Mouse (Mus musculus): ENCODE results near the gene Olfr1505. TPM values are rescaled to one million over a fixed set of nuclear protein-coding genes. Genes with fewer than 3 reads are reported as not detected.

The Olfr1505 gene
- polyA plus RNA-seq (2015; fragmentation: Nextera tagmentation; extraction: Ambion mirVana): not detected in 2 replicates

- 72% methylated on average over 2 of the region's 2 CpGs for WGBS
- no peak within 1 kb of the TSS for H3K4me3 ChIP-seq (ENCODE audit: low read length)
- no peaks in the 10 kb centered on the region for H3K9me3 ChIP-seq (ENCODE audit: control insufficient read depth, low read length)
- no peaks in the 10 kb centered on the region for H3K36me3 ChIP-seq (ENCODE audit: control insufficient read depth, insufficient read depth, low read length)
- H3K4me1 ChIP-seq (ENCODE audit: control insufficient read depth, insufficient read depth, low read length): no peaks in the 10 kb centered on the region
- H3K9ac ChIP-seq (ENCODE audit: low read depth, low read length): no peak within 1 kb of the TSS
- no peak for ATAC-seq
- H3K27ac ChIP-seq (ENCODE audit: low read length): no peak within 1 kb of the TSS
- no peaks in the 10 kb centered on the region for H3K27me3 ChIP-seq (replicated peaks; ENCODE audit: control insufficient read depth, insufficient read depth, low read length)
- H3K4me2 ChIP-seq (ENCODE audit: low read depth, low read length): no peak within 1 kb of the TSS
These were observed at the start of gene Olfr1505 for GRCm38 (mm10) chr19:13913230-13913629. Gene Olfr1505 (plus strand): TSS chr19:13913530.

GRCm38 (mm10) chr19:13897828-13898227 lies 15.5 kb upstream of the Olfr1505 start, which contains the start of gene Olfr1504:
Gene Olfr1504 (minus strand): TSS chr19:13897928.
- no peak for ATAC-seq
- no peaks in the 10 kb centered on the region for H3K36me3 ChIP-seq (ENCODE audit: control insufficient read depth, insufficient read depth, low read length)
- H3K4me3 ChIP-seq (ENCODE audit: low read length): no peak within 1 kb of the TSS
- WGBS: 78% methylated on average over 1 of the region's 1 CpGs
- H3K4me2 ChIP-seq (ENCODE audit: low read depth, low read length): no peak within 1 kb of the TSS
- H3K9me3 ChIP-seq (ENCODE audit: control insufficient read depth, low read length): no peaks in the 10 kb centered on the region
- no peaks in the 10 kb centered on the region for H3K27me3 ChIP-seq (replicated peaks; ENCODE audit: control insufficient read depth, insufficient read depth, low read length)
- no peak within 1 kb of the TSS for H3K9ac ChIP-seq (ENCODE audit: low read depth, low read length)
- H3K4me1 ChIP-seq (ENCODE audit: control insufficient read depth, insufficient read depth, low read length): no peaks in the 10 kb centered on the region
- no peak within 1 kb of the TSS for H3K27ac ChIP-seq (ENCODE audit: low read length)

Other genes with a start within 250 kb of the Olfr1505 start
- gene Olfr1491, start 216.3 kb upstream of the Olfr1505 start, polyA plus RNA-seq (2015; fragmentation: Nextera tagmentation; extraction: Ambion mirVana): not detected in 2 replicates
- gene Olfr1493-ps1, start 190.3 kb upstream of the Olfr1505 start, polyA plus RNA-seq (2015; fragmentation: Nextera tagmentation; extraction: Ambion mirVana): not detected in 2 replicates
- not detected in 2 replicates for gene Olfr1494, start 173.8 kb upstream of the Olfr1505 start, polyA plus RNA-seq (2015; fragmentation: Nextera tagmentation; extraction: Ambion mirVana)
- not detected in 2 replicates for gene Olfr1495, start 148.9 kb upstream of the Olfr1505 start, polyA plus RNA-seq (2015; fragmentation: Nextera tagmentation; extraction: Ambion mirVana)
- gene Olfr1496, start 135.7 kb upstream of the Olfr1505 start, polyA plus RNA-seq (2015; fragmentation: Nextera tagmentation; extraction: Ambion mirVana): not detected in 2 replicates
- gene Olfr1497, start 115.3 kb upstream of the Olfr1505 start, polyA plus RNA-seq (2015; fragmentation: Nextera tagmentation; extraction: Ambion mirVana): not detected in 2 replicates
- gene Olfr1499, start 94.1 kb upstream of the Olfr1505 start, polyA plus RNA-seq (2015; fragmentation: Nextera tagmentation; extraction: Ambion mirVana): not detected in 2 replicates
- gene Olfr1500, start 83.0 kb upstream of the Olfr1505 start, polyA plus RNA-seq (2015; fragmentation: Nextera tagmentation; extraction: Ambion mirVana): not detected in 2 replicates
- gene Olfr1501, start 62.8 kb upstream of the Olfr1505 start, polyA plus RNA-seq (2015; fragmentation: Nextera tagmentation; extraction: Ambion mirVana): not detected in 2 replicates
- not detected in 2 replicates for gene Olfr1502, start 51.7 kb upstream of the Olfr1505 start, polyA plus RNA-seq (2015; fragmentation: Nextera tagmentation; extraction: Ambion mirVana)
- not detected in 2 replicates for gene Olfr1504, start 15.6 kb upstream of the Olfr1505 start, polyA plus RNA-seq (2015; fragmentation: Nextera tagmentation; extraction: Ambion mirVana)

Data from intestine, embryonic 16.5 days (tissue).